Mouse (Mus musculus) neural tube, embryonic 14.5 days (tissue): Measurements from ENCODE around the gene Vim. TPM values are rescaled to one million over a fixed set of nuclear protein-coding genes. Genes with fewer than 3 reads are reported as not detected.
"Not testable (repeated sequence)": the region's sequence is repeated elsewhere in the genome, so short reads cannot be mapped to it uniquely, and the experiment has no call there.

ENCODE experiments used
- ATAC-seq: fragments of 200-750 bp; cut with Nextera tagmentation; 2 replicates; pipeline ENCODE4 v1.8.0; 2017; ENCODE audit warnings: low read depth, mild to moderate bottlenecking, moderate TSS enrichment, moderate library complexity
- H3K27ac ChIP-seq: fragments of 300-500 bp; sonication (generic); 2 replicates; pipeline ENCODE4 v1.5.1; 2014; ENCODE audit warnings: low read depth, mild to moderate bottlenecking, control low read depth, low read length, moderate library complexity, mixed read lengths
- H3K27me3 ChIP-seq: fragments of 300-500 bp; sonication (generic); 2 replicates; pipeline ENCODE4 v1.6.1; 2014; ENCODE audit warnings: low read length; ENCODE audit not compliant: control insufficient read depth, insufficient read depth
- H3K36me3 ChIP-seq: fragments of 300-500 bp; sonication (generic); 2 replicates; pipeline ENCODE4 v1.6.1; 2014; ENCODE audit warnings: low read length, mixed read lengths; ENCODE audit not compliant: control insufficient read depth, insufficient read depth
- H3K4me1 ChIP-seq: fragments of 300-500 bp; sonication (generic); 2 replicates; pipeline ENCODE4 v1.6.1; 2014; ENCODE audit warnings: low read length; ENCODE audit not compliant: control insufficient read depth, insufficient read depth
- H3K4me2 ChIP-seq: fragments of 300-500 bp; sonication (generic); 2 replicates; pipeline ENCODE4 v1.6.1; 2014; ENCODE audit warnings: mild to moderate bottlenecking, low read depth, low read length, control low read depth
- H3K4me3 ChIP-seq: fragments of 300-500 bp; sonication (generic); 2 replicates; pipeline ENCODE4 v1.5.1; 2014; ENCODE audit warnings: low read depth, low read length, control low read depth, mixed read lengths
- H3K9ac ChIP-seq: fragments of 300-500 bp; sonication (generic); replicated peaks from 2 replicates; pipeline ENCODE4 v1.6.1; 2014; ENCODE audit warnings: low read depth, mild to moderate bottlenecking, control low read depth, low read length, mixed read lengths
- H3K9me3 ChIP-seq: fragments of 300-500 bp; sonication (generic); 2 replicates; pipeline ENCODE4 v1.6.1; 2016; ENCODE audit warnings: low read length; ENCODE audit not compliant: control insufficient read depth
- WGBS: fragments of 180-500 bp; shearing (Covaris S2); extraction: QIAGEN DNeasy Blood & Tissue Kit; methylation state at CpG from one replicate; pipeline ENCODE4 v1.1.7; 2014; 5-methylcytosine and 5-hydroxymethylcytosine counted together
- polyA plus RNA-seq: library from polyadenylated mRNA; unstranded; fragments of >200 nt; fragmentation: Nextera tagmentation; extraction: Ambion mirVana; gene quantifications from 2 replicates; pipeline ENCODE4 v1.2.1, GENCODE M21; 2014

The Vim gene
- polyA plus RNA-seq, 1 experiment from 2014 or later = 466 TPM

- no peak overlapping the region for H3K4me3 ChIP-seq
- H3K27ac ChIP-seq = no peak overlapping the region
- H3K9ac ChIP-seq = no peak overlapping the region
- H3K4me2 ChIP-seq = no peak overlapping the region
- no peaks in the 10 kb centered on the region for H3K4me1 ChIP-seq
- H3K9me3 ChIP-seq = no peaks in the 10 kb centered on the region
- H3K27me3 ChIP-seq = no peaks in the 10 kb centered on the region
- no peak for ATAC-seq
- 78% methylated on average over 4 of the region's 4 CpGs for WGBS
- H3K36me3 ChIP-seq = no peaks in the 10 kb centered on the region
Observed at GRCm38 (mm10) chr2:13593328-13593727, 19.6 kb downstream of the Vim start.

- no peak overlapping the region for H3K4me2 ChIP-seq
- no peak for ATAC-seq
- 86% methylated on average over 1 of the region's 1 CpGs for WGBS
- no peak overlapping the region for H3K9ac ChIP-seq
- no peak overlapping the region for H3K27ac ChIP-seq
- no peaks in the 10 kb centered on the region for H3K9me3 ChIP-seq
- H3K4me1 ChIP-seq = no peaks in the 10 kb centered on the region
- no peak overlapping the region for H3K4me3 ChIP-seq
- H3K27me3 ChIP-seq = no peaks in the 10 kb centered on the region
- no peaks in the 10 kb centered on the region for H3K36me3 ChIP-seq
Observed at GRCm38 (mm10) chr2:13596965-13597656, 23.4 kb downstream of the Vim start.

GRCm38 (mm10) chr2:13598166-13598565 is 24.4 kb downstream of the Vim start:
- Histone ChIP-seq H3K36me3 (no peaks in the 10 kb centered on the region), H3K9ac (no peak overlapping the region), H3K27ac (no peak overlapping the region), H3K4me3 (no peak overlapping the region), H3K9me3 (no peaks in the 10 kb centered on the region), H3K4me1 (no peaks in the 10 kb centered on the region), H3K27me3 (no peaks in the 10 kb centered on the region), H3K4me2 (no peak overlapping the region)
- WGBS = 75% methylated on average over 5 of the region's 5 CpGs
- ATAC-seq = no peak

- Histone ChIP-seq H3K27ac (no peak overlapping the region), H3K9ac (no peak overlapping the region), H3K4me2 (no peak overlapping the region), H3K36me3 (no peaks in the 10 kb centered on the region), H3K9me3 (no peaks in the 10 kb centered on the region), H3K4me3 (no peak overlapping the region), H3K4me1 (no peaks in the 10 kb centered on the region), H3K27me3 (no peaks in the 10 kb centered on the region)
- ATAC-seq = no peak
Observed at GRCm38 (mm10) chr2:13603093-13603492, 29.4 kb downstream of the Vim start.

DNA sequence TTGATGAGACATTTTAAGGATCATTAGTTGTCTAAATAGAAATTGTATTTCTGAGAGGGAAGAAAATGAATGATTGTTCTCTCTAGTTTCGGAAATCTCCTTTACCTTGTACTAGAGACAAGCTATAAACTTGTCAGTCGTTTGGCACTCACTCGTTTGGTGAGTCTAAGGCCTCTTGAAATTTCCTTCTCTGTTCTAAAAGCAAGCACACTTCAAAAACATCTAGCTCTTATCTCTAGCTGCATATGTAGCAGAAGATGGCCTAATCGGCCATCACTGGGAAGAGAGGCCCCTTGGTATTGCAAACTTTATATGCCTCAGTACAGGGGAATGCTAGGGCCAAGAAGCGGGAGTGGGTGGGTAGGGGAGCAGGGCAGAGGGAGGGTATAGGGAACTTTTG is 29.9 kb downstream of the Vim start:
- not testable (repeated sequence) for H3K9me3 ChIP-seq, H3K9ac ChIP-seq, H3K4me3 ChIP-seq, H3K36me3 ChIP-seq, H3K27ac ChIP-seq, H3K4me1 ChIP-seq, H3K27me3 ChIP-seq, H3K4me2 ChIP-seq, ATAC-seq
- WGBS = 62% methylated on average over 4 of the region's 5 CpGs

DNA sequence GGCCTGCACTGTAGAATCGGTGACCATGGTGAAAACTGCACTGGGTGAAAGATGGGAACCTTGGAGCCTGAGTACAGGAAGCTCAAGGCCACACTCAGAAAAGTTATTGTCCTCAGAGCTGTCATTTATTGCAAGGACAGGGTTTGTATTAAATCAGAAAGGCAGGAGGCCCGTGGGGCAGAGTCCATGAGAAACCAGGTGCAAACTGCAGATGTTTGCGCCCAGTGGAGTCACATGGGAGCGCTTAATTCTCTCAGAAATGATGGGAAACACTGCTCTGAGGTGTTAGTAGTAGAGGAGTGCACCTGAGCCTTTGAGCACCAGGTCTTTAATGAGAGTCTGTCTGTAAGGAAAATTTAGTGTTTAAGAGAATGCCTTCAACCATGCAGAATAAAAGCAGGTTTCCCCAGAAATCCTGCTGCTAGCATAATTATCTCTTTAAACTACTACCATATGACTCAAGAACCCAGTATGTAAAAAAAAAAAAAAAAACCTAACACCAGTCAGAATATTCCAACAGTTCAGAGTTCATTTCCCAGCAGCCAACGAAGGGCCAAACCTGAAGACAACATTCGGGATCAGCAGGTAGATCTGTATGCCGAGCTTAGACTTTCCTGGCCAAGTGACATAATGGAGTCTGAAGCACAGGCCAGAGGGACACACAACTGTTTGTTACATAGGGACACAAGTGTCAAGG is 56.6 kb downstream of the Vim start:
- no peak overlapping the region for H3K4me2 ChIP-seq

More for the DNA sequence above, 56.6 kb downstream of the Vim start:
- Histone ChIP-seq H3K36me3 (no peaks in the 10 kb centered on the region), H3K4me1 (no peaks in the 10 kb centered on the region), H3K27ac (no peak overlapping the region), H3K4me3 (no peak overlapping the region), H3K9ac (no peak overlapping the region), H3K9me3 (no peaks in the 10 kb centered on the region), H3K27me3 (no peaks in the 10 kb centered on the region)
- ATAC-seq = peak; percentile 70; the same call in 1 of the 2 replicates
- 62% methylated on average over 7 of the region's 7 CpGs for WGBS

Other genes starting within 250 kb of the Vim start
- gene Cubn, start 82.1 kb upstream of the Vim start, polyA plus RNA-seq = 0.61 and 0.63 TPM in 2 replicates
- gene Trdmt1, start 29.3 kb upstream of the Vim start, polyA plus RNA-seq = 8.1 and 11.7 TPM in 2 replicates
- 2.2 and 4.3 TPM in 2 replicates for gene St8sia6, start 220.1 kb downstream of the Vim start, polyA plus RNA-seq